In the genomic region with DNA sequence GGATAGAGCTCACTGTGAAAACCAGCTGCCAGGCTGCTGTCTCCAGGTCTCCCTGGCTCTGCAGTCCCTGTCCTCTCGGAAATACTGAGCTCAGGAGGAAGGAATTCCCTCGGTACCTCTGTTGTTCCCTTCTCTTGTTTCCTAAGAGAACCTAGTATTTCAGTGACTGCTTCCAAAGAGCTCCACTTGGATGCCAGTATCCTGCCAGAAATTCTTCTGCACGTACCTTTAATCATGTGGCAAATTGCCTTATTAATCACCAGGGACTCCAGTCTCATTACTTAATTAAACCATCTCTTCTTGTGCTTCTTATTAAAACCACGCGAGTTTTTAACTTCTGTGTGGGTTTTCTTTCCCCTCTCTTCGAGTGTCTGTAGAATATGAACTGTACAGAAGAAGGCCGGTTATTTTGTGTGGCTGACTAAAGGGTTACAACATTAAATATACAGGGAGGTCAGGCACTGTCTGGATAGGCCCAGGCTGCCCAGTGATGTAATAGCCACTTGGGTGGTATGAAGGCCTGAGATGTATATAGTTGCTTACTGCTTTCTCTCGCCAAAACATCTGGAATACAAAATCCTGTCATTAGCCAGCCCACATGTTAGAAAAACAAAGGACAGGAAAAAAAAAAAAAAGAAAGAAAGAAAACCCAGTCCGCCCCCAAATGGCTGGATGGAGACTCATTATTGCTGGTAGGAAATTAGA, we compare ENCODE assay signal across 11 mouse cellular contexts.
DNase-seq lines count a peak whose midpoint lies in the region; ATAC-seq lines count a peak whose summit lies in the region.
"Had no signal": no experiment of that assay in that cellular context is flagged by ENCODE, and none has a peak within 500 bp of the region (broad histone marks: within the 10 kb centered on the region; RNA-seq: fewer than 3 reads in every experiment).

No protein-coding gene starts in this region.

- WGBS in heart, embryonic 13.5 days: 44% methylated on average over 9 of the region's 9 CpGs
- 53% methylated on average over 9 of the region's 9 CpGs for WGBS in heart, embryonic 11.5 days (ENCODE audit: insufficient replicate concordance)
- WGBS in lung, embryonic 16.5 days: 36% methylated on average over 9 of the region's 9 CpGs

- H3K4me3 ChIP-seq in heart, embryonic 13.5 days: no peak overlapping the region
- no peak overlapping the region for H3K4me3 ChIP-seq in heart, embryonic 11.5 days (ENCODE audit: low read depth, low read length)
- no peak overlapping the region for H3K4me3 ChIP-seq in lung, embryonic 16.5 days (ENCODE audit: low read length)
- H3K4me3 ChIP-seq: left cerebral cortex, adult 2 months had no signal

- no peak overlapping the region for H3K9ac ChIP-seq in heart, embryonic 13.5 days
- H3K9ac ChIP-seq in heart, embryonic 11.5 days (ENCODE audit: low read depth, low read length): no peak overlapping the region
- H3K9ac ChIP-seq in lung, embryonic 16.5 days (ENCODE audit: low read length): no peak overlapping the region

- no peaks in the 10 kb centered on the region for H3K9me3 ChIP-seq in heart, embryonic 13.5 days
- no peaks in the 10 kb centered on the region for H3K9me3 ChIP-seq in heart, embryonic 11.5 days (replicated peaks; ENCODE audit: control insufficient read depth, low read length)
- H3K9me3 ChIP-seq in lung, embryonic 16.5 days (ENCODE audit: control insufficient read depth, low read length): no peaks in the 10 kb centered on the region

- no peak overlapping the region for H3K4me2 ChIP-seq in heart, embryonic 13.5 days
- no peak overlapping the region for H3K4me2 ChIP-seq in heart, embryonic 11.5 days
- H3K4me2 ChIP-seq in lung, embryonic 16.5 days (ENCODE audit: low read depth, low read length): no peak overlapping the region

- ATAC-seq in heart, embryonic 13.5 days (ENCODE audit: extremely low read depth, insufficient number of reproducible peaks, low FRiP score, low TSS enrichment): no peak
- ATAC-seq in heart, embryonic 11.5 days (replicated peaks; ENCODE audit: insufficient number of reproducible peaks, low FRiP score, low TSS enrichment): no peak
- peak; percentile 89 for ATAC-seq in lung, embryonic 16.5 days (ENCODE audit: low read depth)
- ATAC-seq: CD4-positive, CD25-positive, alpha-beta regulatory T cell, adult 4 months had no signal

- no peak for DNase-seq in lung, postnatal 14 days
- DNase-seq in forelimb bud, embryonic 11.5 days (ENCODE audit: low read depth, low spot score): peak; percentile 84
- peak; percentile 15 for DNase-seq in skeletal muscle tissue, adult 2 months (ENCODE audit: low read depth, low spot score)
- no peak for DNase-seq in urinary bladder, adult 18-20 months (ENCODE audit: low spot score in 2 of 2)
- DNase-seq in MN1 (ENCODE audit: low spot score): no peak
- DNase-seq: kidney, adult 2 months had no signal

- no peaks in the 10 kb centered on the region for H3K36me3 ChIP-seq in heart, embryonic 13.5 days
- H3K36me3 ChIP-seq in heart, embryonic 11.5 days (ENCODE audit: control insufficient read depth, insufficient read depth, low read length): no peaks in the 10 kb centered on the region
- H3K36me3 ChIP-seq in lung, embryonic 16.5 days (ENCODE audit: control insufficient read depth, insufficient read depth, low read length): no peaks in the 10 kb centered on the region

- peaks cover 70% of the 10 kb centered on the region for H3K4me1 ChIP-seq in heart, embryonic 13.5 days
- peaks cover 43% of the 10 kb centered on the region for H3K4me1 ChIP-seq in heart, embryonic 11.5 days (ENCODE audit: control insufficient read depth, insufficient read depth, low read length)
- peaks cover 28% of the 10 kb centered on the region for H3K4me1 ChIP-seq in lung, embryonic 16.5 days (replicated peaks; ENCODE audit: control insufficient read depth, insufficient read depth, low read length)

- 0 out of 2 replicates have a peak overlapping the region, but pooled peaks have one; percentile 2 for H3K27ac ChIP-seq in heart, embryonic 13.5 days (replicated peaks)
- no peak overlapping the region for H3K27ac ChIP-seq in heart, embryonic 11.5 days (ENCODE audit: low read depth, low read length)
- H3K27ac ChIP-seq in lung, embryonic 16.5 days (ENCODE audit: low read length): peak overlapping the region; percentile 39
- H3K27ac ChIP-seq: left cerebral cortex, adult 2 months had no signal

- no peaks in the 10 kb centered on the region for H3K27me3 ChIP-seq in heart, embryonic 13.5 days (replicated peaks)
- no peaks in the 10 kb centered on the region for H3K27me3 ChIP-seq in heart, embryonic 11.5 days (ENCODE audit: control insufficient read depth, insufficient read depth, low read length)
- no peaks in the 10 kb centered on the region for H3K27me3 ChIP-seq in lung, embryonic 16.5 days (ENCODE audit: control insufficient read depth, insufficient read depth, low read depth, low read length)

Comparison
In these comparisons a context has a peak if more than half of its experiments do, and no peak if none do; other contexts are left out.
1. DNase-seq: peak in forelimb bud, embryonic 11.5 days (single experiment) and skeletal muscle tissue, adult 2 months (single experiment); none in lung, postnatal 14 days (single experiment), urinary bladder, adult 18-20 months (0 of 2) and MN1 (single experiment).